Mouse (Mus musculus) frontal cortex, postnatal 10 days (tissue): ENCODE results near the gene Smpd1.

ENCODE experiments used
- DNase-seq, 2 experiments: peaks; one replicate each; pipeline ENCODE4 v3.0.0; 2022; ENCODE audit warnings: low spot score in 2 of 2, mixed read lengths in 1 of 2

Gene Smpd1

GRCm38 (mm10) chr7:105554212-105554942, at the start of gene Smpd1:
Gene Smpd1 (plus strand): TSS chr7:105554360.
- peak; percentile 87 to 88 for DNase-seq

- no peak for DNase-seq
These were observed 46.9 kb upstream of the Smpd1 start for GRCm38 (mm10) chr7:105507257-105507656.

- DNase-seq = peak in 1 of 2 experiments; percentile 34
These were observed 44.0 kb upstream of the Smpd1 start for GRCm38 (mm10) chr7:105510143-105510542.

GRCm38 (mm10) chr7:105513845-105514291, 40.3 kb upstream of the Smpd1 start:
- no peak for DNase-seq

- no peak for DNase-seq
These were observed 39.6 kb upstream of the Smpd1 start for GRCm38 (mm10) chr7:105514561-105514960.

GRCm38 (mm10) chr7:105515178-105515577, 39.0 kb upstream of the Smpd1 start:
- DNase-seq = no peak

- DNase-seq = no peak
These were observed 37.3 kb upstream of the Smpd1 start for GRCm38 (mm10) chr7:105516669-105517360.

GRCm38 (mm10) chr7:105519336-105519735, 34.8 kb upstream of the Smpd1 start:
- DNase-seq = peak; percentile 56 to 82

- no peak for DNase-seq
These were observed 34.4 kb upstream of the Smpd1 start for GRCm38 (mm10) chr7:105519771-105520170.

GRCm38 (mm10) chr7:105520201-105520600, 34.0 kb upstream of the Smpd1 start:
- no peak for DNase-seq

- no peak for DNase-seq
These were observed 29.9 kb upstream of the Smpd1 start for GRCm38 (mm10) chr7:105524222-105524621.

- DNase-seq = no peak
These were observed 26.7 kb upstream of the Smpd1 start for GRCm38 (mm10) chr7:105527306-105527937.

- no peak for DNase-seq
These were observed 26.1 kb upstream of the Smpd1 start for GRCm38 (mm10) chr7:105528094-105528493.

GRCm38 (mm10) chr7:105534162-105534561, 20.0 kb upstream of the Smpd1 start:
- no peak for DNase-seq

GRCm38 (mm10) chr7:105545986-105546385, 8.2 kb upstream of the Smpd1 start:
- no peak for DNase-seq

- no peak for DNase-seq
These were observed 6.2 kb upstream of the Smpd1 start for GRCm38 (mm10) chr7:105547970-105548369.

GRCm38 (mm10) chr7:105549035-105549434, 5.1 kb upstream of the Smpd1 start:
- DNase-seq = no peak

- DNase-seq = no peak
These were observed 526 bp upstream of the Smpd1 start for GRCm38 (mm10) chr7:105553456-105554211.

- no peak for DNase-seq
These were observed 1.4 kb downstream of the Smpd1 start for GRCm38 (mm10) chr7:105555571-105555970.

GRCm38 (mm10) chr7:105556406-105556805, 2.2 kb downstream of the Smpd1 start:
- no peak for DNase-seq

- DNase-seq = no peak
These were observed 3.5 kb downstream of the Smpd1 start for GRCm38 (mm10) chr7:105557671-105558070.

GRCm38 (mm10) chr7:105559016-105559415, 4.9 kb downstream of the Smpd1 start:
- DNase-seq = no peak
